Mouse (Mus musculus) cerebellum, postnatal 10 days (tissue): Measurements from ENCODE around the gene Grtp1.
A peak's percentile ranks its signal among the peaks of the same experiment; 100 is the strongest.

Source experiments
- DNase-seq, 2 experiments: peaks; one replicate each; pipeline ENCODE4 v3.0.0; 2021; ENCODE audit warnings: mixed read lengths in 2 of 2

The Grtp1 gene

DNA sequence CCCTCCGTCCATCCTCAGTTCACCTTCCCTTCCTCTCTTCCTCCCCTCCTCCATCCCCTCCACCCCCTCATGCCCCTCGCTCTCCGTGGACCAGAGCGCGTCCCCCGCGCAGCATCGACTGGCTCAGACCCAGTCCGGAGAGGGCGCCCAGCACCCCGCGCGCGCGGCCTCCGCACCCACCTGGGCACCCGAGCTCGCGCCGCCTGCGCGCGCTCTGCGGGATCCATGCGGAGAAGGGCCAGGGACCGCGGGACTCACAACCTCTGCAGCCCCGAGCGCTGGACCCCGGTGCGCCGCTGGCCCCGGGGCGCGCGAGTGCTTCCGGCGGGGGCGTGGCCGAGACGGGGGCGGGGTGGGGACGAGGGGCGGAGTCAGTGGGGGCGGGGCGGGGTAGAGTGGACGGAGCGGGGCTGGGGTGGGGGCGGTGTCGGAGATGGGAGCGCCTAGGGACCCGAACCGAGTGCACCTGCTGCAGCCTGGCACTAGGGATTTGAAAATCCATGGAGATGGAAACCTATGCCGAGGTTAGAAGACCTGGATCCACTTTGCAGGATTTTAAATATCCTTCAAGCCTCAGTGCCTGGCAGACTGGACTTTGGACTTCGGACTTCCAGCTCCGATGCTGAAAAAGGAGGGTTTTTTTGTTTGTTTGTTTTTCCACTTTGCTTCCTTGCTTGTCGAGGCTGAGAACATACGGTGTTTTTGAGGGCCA lies at the start of gene Grtp1:
TSS of gene Grtp1 (minus strand) at position 320 of the 712 bp plus-strand sequence.
- peak; percentile 85 to 87 for DNase-seq

DNA sequence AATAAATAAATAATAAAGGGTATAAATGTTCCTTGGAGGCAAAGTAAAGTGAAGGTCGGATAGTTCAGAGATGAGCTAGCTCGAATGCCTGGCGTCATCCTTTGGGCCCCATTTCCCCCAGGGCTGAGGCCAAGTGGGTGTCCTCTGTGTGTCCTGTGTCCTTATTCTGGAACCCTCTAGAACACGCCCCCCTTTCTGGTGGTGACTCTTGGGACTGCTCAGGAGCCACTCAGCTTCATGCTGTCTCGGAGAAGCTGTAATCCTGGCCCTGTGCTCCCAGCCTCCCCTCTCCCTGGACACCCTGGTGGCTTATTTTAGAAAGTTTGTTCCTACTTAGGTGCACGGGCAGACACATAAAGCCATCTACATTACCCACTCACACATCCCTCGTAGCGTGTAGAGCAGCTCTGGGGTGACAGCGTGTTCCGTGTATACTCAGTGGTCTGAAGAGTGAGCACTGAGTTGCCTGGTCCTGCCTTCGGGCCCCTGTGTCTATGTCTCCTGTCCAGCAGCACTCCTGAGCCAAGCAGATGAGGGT lies 44.0 kb upstream of the Grtp1 start:
- DNase-seq = no peak

GRCm38 (mm10) chr8:13242985-13243870 lies 42.8 kb upstream of the Grtp1 start:
- no peak for DNase-seq

GRCm38 (mm10) chr8:13240691-13241090 lies 40.3 kb upstream of the Grtp1 start:
- no peak for DNase-seq

- no peak for DNase-seq
These were observed 39.6 kb upstream of the Grtp1 start for GRCm38 (mm10) chr8:13240055-13240454.

- DNase-seq = no peak
These were observed 34.4 kb upstream of the Grtp1 start for GRCm38 (mm10) chr8:13234803-13235202.

DNA sequence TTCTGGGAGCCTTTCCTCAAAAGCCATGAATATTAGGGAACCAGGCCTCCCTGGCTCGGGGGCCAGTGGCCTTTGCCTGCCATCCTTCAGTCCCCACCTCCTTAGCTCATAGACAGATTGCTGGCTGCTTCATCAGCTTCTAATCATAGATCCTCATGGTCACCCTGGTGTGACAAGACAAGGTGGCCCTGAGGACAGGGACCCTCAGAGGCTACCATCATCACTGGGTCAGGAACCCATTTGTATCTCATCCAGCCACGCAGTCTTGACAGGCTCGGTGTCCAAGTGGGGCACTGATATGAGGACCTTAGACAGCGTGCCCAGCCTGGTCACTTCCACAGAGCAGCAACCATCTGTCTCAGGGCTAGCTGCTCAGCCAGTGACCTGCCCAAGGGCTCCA lies 30.1 kb upstream of the Grtp1 start:
- no peak for DNase-seq

DNA sequence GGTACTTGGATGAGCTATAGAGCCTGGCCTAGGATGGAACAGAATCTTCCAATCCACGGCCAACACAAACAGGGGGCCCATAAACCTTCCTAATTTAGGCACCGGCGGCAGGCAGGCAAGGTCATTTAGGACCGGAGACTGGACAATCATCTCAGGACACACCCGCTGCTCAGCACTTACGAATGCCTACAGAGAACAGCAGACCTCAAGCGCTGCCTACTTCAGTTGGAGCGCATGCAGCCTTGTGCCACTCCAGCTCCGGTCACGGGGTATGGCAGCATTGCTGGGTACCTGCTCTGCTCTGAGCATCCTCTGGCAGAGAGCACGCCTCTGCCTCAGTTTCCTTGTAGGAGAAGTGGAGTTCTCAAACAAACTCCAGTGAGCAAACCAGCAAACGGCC lies 29.4 kb upstream of the Grtp1 start:
- no peak for DNase-seq

- no peak for DNase-seq
These were observed 28.6 kb upstream of the Grtp1 start for GRCm38 (mm10) chr8:13228923-13229610.

DNA sequence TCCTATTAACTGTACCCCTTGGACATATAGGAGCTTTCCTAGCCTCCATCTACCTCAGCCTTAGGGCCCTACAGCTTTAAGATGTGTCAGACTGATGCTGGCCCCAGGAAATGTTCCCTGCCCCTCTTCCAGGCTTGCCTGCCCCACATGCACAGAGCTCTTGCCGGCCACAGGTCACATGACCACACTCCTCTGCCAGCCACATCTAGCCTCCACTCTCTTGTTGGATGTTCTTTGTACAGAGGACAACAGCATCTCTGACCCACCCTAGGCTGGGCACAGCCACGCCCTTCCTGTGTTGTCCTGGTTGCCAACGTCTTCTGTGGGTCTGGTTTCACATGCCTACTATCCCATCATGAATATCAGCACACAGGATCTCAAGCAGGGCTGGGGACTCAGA lies 26.8 kb upstream of the Grtp1 start:
- DNase-seq = no peak

DNA sequence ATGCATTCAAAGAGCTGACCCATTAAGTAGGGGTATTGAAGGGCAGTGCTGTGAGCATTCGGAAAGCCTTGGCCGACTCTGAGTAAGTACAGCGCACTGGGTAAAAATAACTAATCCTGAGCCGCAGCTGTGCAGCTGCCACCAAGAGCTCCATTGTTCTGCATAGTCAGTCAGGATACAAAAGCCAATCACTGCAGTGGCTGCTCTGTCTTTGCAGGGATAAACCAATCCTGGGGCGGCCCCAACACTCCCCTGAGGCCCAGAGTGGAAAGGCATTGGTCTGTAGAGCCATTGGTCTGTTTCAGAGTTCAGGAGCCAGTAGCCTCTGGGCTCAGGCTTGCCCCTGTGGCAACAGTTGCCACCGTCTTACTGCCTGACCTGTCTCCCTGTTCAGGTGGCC lies 25.9 kb upstream of the Grtp1 start:
- DNase-seq = no peak

DNA sequence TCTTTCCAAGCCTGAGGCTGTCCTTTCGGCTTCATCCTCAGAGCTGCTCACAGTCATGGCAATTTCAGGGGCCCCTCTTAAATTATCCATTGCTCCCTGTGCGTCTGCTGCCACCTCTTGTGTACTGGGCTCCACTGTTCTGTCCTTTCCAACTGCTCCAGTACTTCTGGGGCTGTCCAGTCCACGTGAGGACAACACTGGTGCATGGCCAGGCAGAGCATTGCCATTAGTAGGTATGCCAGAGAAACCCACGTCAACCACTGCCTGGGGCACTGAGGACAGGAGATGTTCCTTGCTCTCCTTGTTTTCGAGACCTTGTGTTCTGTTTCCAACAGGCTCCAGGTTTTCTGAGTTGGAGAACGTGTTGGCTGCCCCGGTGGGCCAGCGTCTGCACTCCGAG lies 24.0 kb upstream of the Grtp1 start:
- no peak for DNase-seq

- DNase-seq = no peak
These were observed 18.0 kb upstream of the Grtp1 start for GRCm38 (mm10) chr8:13218441-13218840.

GRCm38 (mm10) chr8:13217986-13218385 lies 17.6 kb upstream of the Grtp1 start:
- no peak for DNase-seq

DNA sequence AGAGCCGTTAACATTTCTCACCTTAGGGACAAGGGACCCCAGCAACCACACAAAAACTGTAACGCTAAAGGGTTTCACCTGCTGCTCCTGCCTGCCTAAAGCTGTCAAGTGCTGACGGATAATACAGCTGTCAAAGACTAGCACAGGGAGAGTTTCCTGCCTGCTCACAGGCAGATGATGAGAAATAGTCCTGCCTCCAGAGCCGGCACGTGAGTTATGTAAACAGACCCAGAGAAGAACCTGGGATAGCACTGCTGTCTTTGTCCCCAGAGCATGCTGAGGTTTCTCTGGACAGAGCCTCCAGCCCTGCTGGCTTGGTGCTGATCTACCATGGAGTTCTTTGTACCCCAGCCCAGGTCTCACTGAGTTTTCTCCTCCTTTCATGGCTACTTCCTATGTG lies 16.7 kb upstream of the Grtp1 start:
- DNase-seq = no peak

DNA sequence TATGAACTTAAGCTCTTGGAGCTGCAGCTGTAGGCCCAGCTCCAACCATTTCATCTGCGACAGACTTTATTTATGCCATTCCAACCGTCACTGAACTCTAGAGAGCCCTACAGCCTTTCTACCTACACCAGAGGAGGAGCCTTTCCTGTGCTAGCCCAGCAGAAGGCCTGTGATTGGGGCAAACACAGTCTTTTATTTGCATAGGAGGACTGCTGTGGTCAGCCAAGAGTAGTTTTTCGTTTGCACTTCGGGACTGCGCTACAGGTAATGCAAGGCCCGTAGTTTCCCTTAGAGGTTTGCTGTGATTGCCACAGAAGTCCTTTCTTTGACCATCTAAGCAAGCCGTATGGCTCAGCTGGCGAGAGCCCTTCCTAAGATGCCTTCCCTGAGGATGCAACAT lies 16.0 kb upstream of the Grtp1 start:
- no peak for DNase-seq

DNA sequence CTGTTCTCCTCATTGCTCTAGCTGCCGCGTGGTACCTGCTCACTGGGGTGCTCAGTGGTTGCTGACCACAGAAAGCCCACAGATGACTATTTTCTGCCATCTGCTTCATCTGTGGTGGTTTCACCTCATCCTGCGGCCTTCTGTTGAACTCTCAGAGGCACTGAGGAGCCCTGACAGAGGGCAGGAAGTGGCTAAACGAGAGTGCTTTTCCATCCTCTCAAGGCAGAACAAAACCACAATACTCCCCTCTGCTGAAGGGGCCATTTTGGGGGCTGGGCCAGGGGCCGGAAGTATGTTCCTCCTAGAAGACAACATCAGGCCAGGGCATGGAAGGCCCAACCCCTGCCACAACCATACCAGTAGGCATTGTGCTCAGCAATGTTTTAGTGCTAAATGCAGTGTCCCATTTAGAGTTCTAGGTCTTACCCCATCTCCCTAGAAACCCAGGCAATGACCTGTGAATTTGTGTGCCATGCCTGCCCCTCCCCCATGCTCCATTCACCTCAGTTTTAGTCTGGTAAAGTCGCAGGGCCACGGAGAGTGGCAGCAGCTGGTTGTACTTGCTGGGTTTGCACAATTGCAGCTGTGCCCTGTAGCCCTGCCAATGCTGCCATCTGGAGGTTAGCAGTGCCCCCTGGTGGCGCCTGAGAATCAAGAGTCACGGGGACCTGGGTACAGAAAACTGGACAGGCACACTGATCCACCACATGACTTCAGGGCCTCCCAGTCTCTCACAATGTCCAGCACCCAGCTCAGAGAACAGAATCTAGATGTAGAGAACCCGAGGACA lies 13.3 kb upstream of the Grtp1 start:
- DNase-seq = peak; percentile 92 to 94

DNA sequence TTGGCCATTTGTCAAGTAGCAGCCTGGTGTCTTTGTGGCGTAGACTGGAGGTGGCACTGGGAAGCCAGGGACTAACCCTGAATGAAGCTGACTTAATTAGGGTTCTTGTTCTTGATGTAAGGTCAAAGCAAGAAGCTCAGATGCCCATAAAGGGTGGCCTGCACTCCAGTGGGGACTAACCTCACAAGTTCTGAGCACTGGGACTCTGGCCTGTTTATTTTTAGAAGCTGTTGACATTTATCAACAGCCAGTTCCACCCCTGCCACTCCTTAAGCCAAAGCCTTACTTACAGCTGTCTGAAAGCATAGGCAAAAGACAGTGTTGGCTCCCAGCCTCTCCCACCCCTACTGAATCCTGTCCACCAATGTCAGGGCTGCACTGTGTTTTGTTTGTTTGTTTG lies 9.3 kb upstream of the Grtp1 start:
- DNase-seq = peak; percentile 26 to 41

- peak in 1 of 2 experiments; percentile 30 for DNase-seq
These were observed 8.4 kb upstream of the Grtp1 start for GRCm38 (mm10) chr8:13208627-13209355.

DNA sequence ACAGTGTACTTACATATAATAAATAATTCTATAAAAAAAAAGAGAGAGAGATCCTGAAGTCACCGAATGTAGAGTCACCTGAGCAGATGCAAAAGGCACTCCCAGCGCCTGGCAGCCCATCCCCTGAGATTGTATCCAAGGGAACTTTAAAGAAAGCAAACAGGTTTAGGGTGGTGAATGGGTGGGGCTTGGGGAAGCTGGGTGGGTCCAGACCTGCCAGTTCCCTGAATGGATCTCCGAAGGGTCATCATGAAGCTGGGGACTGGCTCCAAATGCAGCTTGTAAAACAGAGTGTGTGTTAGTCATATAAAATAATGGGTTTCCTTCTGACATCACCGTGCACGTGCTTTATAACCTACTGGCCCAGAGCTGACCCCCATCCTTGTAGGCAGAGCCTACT lies 5.9 kb upstream of the Grtp1 start:
- no peak for DNase-seq

- no peak for DNase-seq
These were observed 4.9 kb upstream of the Grtp1 start for GRCm38 (mm10) chr8:13205311-13205710.
